Mouse (Mus musculus) large intestine, adult 2 months (tissue): Measurements from ENCODE around the gene Hsp90aa1. TPM values are rescaled to one million over a fixed set of nuclear protein-coding genes. Genes with fewer than 3 reads are reported as not detected.
A peak's percentile ranks its signal among the peaks of the same experiment; 100 is the strongest.
"Not testable (repeated sequence)": the region's sequence is repeated elsewhere in the genome, so short reads cannot be mapped to it uniquely, and the experiment has no call there.

Experiments
- DNase-seq: peaks from one replicate; pipeline ENCODE4 v3.0.0-alpha.2; 2012; ENCODE audit warnings: low read depth, low spot score
- WGBS: fragments of 180-500 bp; shearing (Covaris S2); methylation state at CpG from one replicate; pipeline ENCODE4 v1.1.7; 2018; 5-methylcytosine and 5-hydroxymethylcytosine counted together
- polyA plus RNA-seq: library from polyadenylated mRNA; depleted of rRNA; stranded (reverse); fragments of >200 nt; gene quantifications from 2 replicates; pipeline ENCODE4 v1.2.3, GENCODE M21; 2012; rRNA removed

The Hsp90aa1 gene
- polyA plus RNA-seq: 73.9 and 80.2 TPM in 2 replicates

- 41% methylated on average over 4 of the region's 4 CpGs for WGBS
- no peak for DNase-seq
These were observed at the start of gene Hsp90aa1 for GRCm38 (mm10) chr12:110702556-110702955. TSS of gene Hsp90aa1 (minus strand) at chr12:110702728.

- WGBS: 74% methylated on average over 10 of the region's 10 CpGs
- no peak for DNase-seq
These were observed 48.4 kb upstream of the Hsp90aa1 start for GRCm38 (mm10) chr12:110750770-110751439.

- DNase-seq: no peak
- under 1% methylated on average over 71 of the region's 72 CpGs for WGBS
These were observed 35.8 kb upstream of the Hsp90aa1 start for GRCm38 (mm10) chr12:110738158-110738921.

- under 1% methylated on average over 69 of the region's 69 CpGs for WGBS
- peak; percentile 80 for DNase-seq
These were observed 34.9 kb upstream of the Hsp90aa1 start, which contains the start of gene Wdr20 for GRCm38 (mm10) chr12:110737170-110738157. TSS of gene Wdr20 (plus strand) at chr12:110737944.

GRCm38 (mm10) chr12:110736641-110737040 is 34.1 kb upstream of the Hsp90aa1 start:
- 4% methylated on average over 4 of the region's 4 CpGs for WGBS
- no peak for DNase-seq

- 97% methylated on average over 3 of the region's 3 CpGs for WGBS
These were observed 30.7 kb upstream of the Hsp90aa1 start for GRCm38 (mm10) chr12:110733254-110733653.

GRCm38 (mm10) chr12:110726428-110726827 is 23.9 kb upstream of the Hsp90aa1 start:
- 39% methylated on average over 1 of the region's 1 CpGs for WGBS
- no peak for DNase-seq

More at GRCm38 (mm10) chr12:110733254-110733653, 30.7 kb upstream of the Hsp90aa1 start:
- not testable (repeated sequence) for DNase-seq

GRCm38 (mm10) chr12:110725489-110725888 is 23.0 kb upstream of the Hsp90aa1 start:
- no peak for DNase-seq
- 44% methylated on average over 5 of the region's 5 CpGs for WGBS

GRCm38 (mm10) chr12:110725051-110725450 is 22.5 kb upstream of the Hsp90aa1 start:
- 92% methylated on average over 5 of the region's 5 CpGs for WGBS
- DNase-seq: no peak

- WGBS: 13% methylated on average over 5 of the region's 5 CpGs
- no peak for DNase-seq
These were observed 13.5 kb upstream of the Hsp90aa1 start for GRCm38 (mm10) chr12:110716004-110716403.

- no peak for DNase-seq
- WGBS: 75% methylated on average over 6 of the region's 6 CpGs
These were observed 11.7 kb upstream of the Hsp90aa1 start for GRCm38 (mm10) chr12:110714215-110714614.

GRCm38 (mm10) chr12:110713784-110714183 is 11.3 kb upstream of the Hsp90aa1 start:
- WGBS: 97% methylated on average over 6 of the region's 6 CpGs

GRCm38 (mm10) chr12:110711270-110711669 is 8.7 kb upstream of the Hsp90aa1 start:
- 44% methylated on average over 5 of the region's 5 CpGs for WGBS
- no peak for DNase-seq

More at GRCm38 (mm10) chr12:110713784-110714183, 11.3 kb upstream of the Hsp90aa1 start:
- DNase-seq: no peak

GRCm38 (mm10) chr12:110707451-110707850 is 4.9 kb upstream of the Hsp90aa1 start:
- WGBS: 92% methylated on average over 7 of the region's 7 CpGs

GRCm38 (mm10) chr12:110706337-110707231 is 4.1 kb upstream of the Hsp90aa1 start:
- WGBS: 3% methylated on average over 27 of the region's 27 CpGs
- no peak for DNase-seq

More at GRCm38 (mm10) chr12:110707451-110707850, 4.9 kb upstream of the Hsp90aa1 start:
- DNase-seq: no peak

- not testable (repeated sequence) for DNase-seq
- WGBS: 84% methylated on average over 4 of the region's 4 CpGs
These were observed 2.9 kb upstream of the Hsp90aa1 start for GRCm38 (mm10) chr12:110705419-110705818.

GRCm38 (mm10) chr12:110703682-110704081 is 1.2 kb upstream of the Hsp90aa1 start:
- no peak for DNase-seq
- WGBS: 76% methylated on average over 7 of the region's 7 CpGs

GRCm38 (mm10) chr12:110703008-110703471 is 512 bp upstream of the Hsp90aa1 start:
- 21% methylated on average over 8 of the region's 8 CpGs for WGBS
- DNase-seq: no peak
